Mouse (Mus musculus) limb, embryonic 11.5 days (tissue): ENCODE results near the gene H1f0. TPM values are rescaled to one million over a fixed set of nuclear protein-coding genes. Genes with fewer than 3 reads are reported as not detected.

ENCODE experiments used
- ATAC-seq: fragments of 200-750 bp; cut with Nextera tagmentation; 2 replicates; pipeline ENCODE4 v1.8.0; 2017; ENCODE audit warnings: low read depth; ENCODE audit not compliant: insufficient number of reproducible peaks, low FRiP score, low TSS enrichment
- DNase-seq: peaks from one replicate; pipeline ENCODE4 v3.0.0-alpha.2; 2015; ENCODE audit warnings: low spot score
- H3K27ac ChIP-seq: fragments of 300-500 bp; sonication (generic); replicated peaks from 2 replicates; pipeline ENCODE4 v1.5.1; 2014; ENCODE audit warnings: low read depth, mild to moderate bottlenecking, low read length
- H3K27me3 ChIP-seq: fragments of 300-500 bp; sonication (generic); 2 replicates; pipeline ENCODE4 v1.6.1; 2014; ENCODE audit warnings: mild to moderate bottlenecking, low read length, mixed read lengths; ENCODE audit not compliant: control insufficient read depth, insufficient read depth
- H3K36me3 ChIP-seq: fragments of 300-500 bp; sonication (generic); 2 replicates; pipeline ENCODE4 v1.6.1; 2014; ENCODE audit warnings: mild to moderate bottlenecking, low read length, moderate library complexity, mixed read lengths; ENCODE audit not compliant: control insufficient read depth, insufficient read depth
- H3K4me1 ChIP-seq: fragments of 300-500 bp; sonication (generic); 2 replicates; pipeline ENCODE4 v1.6.1; 2014; ENCODE audit warnings: low read length, mixed read lengths; ENCODE audit not compliant: control insufficient read depth, insufficient read depth
- H3K4me2 ChIP-seq: fragments of 300-500 bp; sonication (generic); 2 replicates; pipeline ENCODE4 v1.6.1; 2014; ENCODE audit warnings: low read depth, mild to moderate bottlenecking, moderate library complexity; ENCODE audit not compliant: severe bottlenecking
- H3K4me3 ChIP-seq: fragments of 300-500 bp; sonication (generic); 2 replicates; pipeline ENCODE4 v1.5.1; 2014; ENCODE audit warnings: low read depth, low read length
- H3K9ac ChIP-seq: fragments of 300-500 bp; sonication (generic); 2 replicates; pipeline ENCODE4 v1.6.1; 2014; ENCODE audit warnings: mild to moderate bottlenecking, low read length
- H3K9me3 ChIP-seq: fragments of 300-500 bp; sonication (generic); 2 replicates; pipeline ENCODE4 v1.6.1; 2016; ENCODE audit warnings: low read length; ENCODE audit not compliant: control insufficient read depth
- WGBS: fragments of 180-500 bp; shearing (Covaris S2); extraction: QIAGEN DNeasy Blood & Tissue Kit; methylation state at CpG from one replicate; pipeline ENCODE4 v1.1.7; 2014; 5-methylcytosine and 5-hydroxymethylcytosine counted together
- polyA plus RNA-seq: library from polyadenylated mRNA; unstranded; fragments of >200 nt; fragmentation: Nextera tagmentation; extraction: Ambion mirVana; gene quantifications from 2 replicates; pipeline ENCODE4 v1.2.1, GENCODE M21; 2014

The H1f0 gene
- polyA plus RNA-seq, 1 experiment from 2014 or later: 271 TPM

- 12% methylated on average over 14 of the region's 14 CpGs for WGBS
- ATAC-seq (no peak), DNase-seq (peak; percentile 85)
- Histone ChIP-seq H3K27me3 (peaks cover 22% of the 10 kb centered on the region), H3K9ac (no peak overlapping the region), H3K4me2 (no peak overlapping the region; the same call in 1 of the 2 replicates), H3K9me3 (peaks cover 2% of the 10 kb centered on the region; the same call in 1 of the 2 replicates), H3K36me3 (no peaks in the 10 kb centered on the region), H3K4me3 (no peak overlapping the region), H3K4me1 (peaks cover 13% of the 10 kb centered on the region), H3K27ac (no peak overlapping the region)
Observed at GRCm38 (mm10) chr15:79037913-79038328, 9.7 kb downstream of the H1f0 start.

- DNase-seq (no peak), ATAC-seq (no peak)
- H3K4me2 ChIP-seq: no peak overlapping the region
- peaks cover 2% of the 10 kb centered on the region; the same call in 1 of the 2 replicates for H3K9me3 ChIP-seq
- H3K9ac ChIP-seq: peak overlapping the region; percentile 7; the same call in 1 of the 2 replicates
- WGBS: 74% methylated on average over 10 of the region's 10 CpGs
- H3K36me3 ChIP-seq: no peaks in the 10 kb centered on the region
- no peak overlapping the region for H3K27ac ChIP-seq
- peaks cover 26% of the 10 kb centered on the region for H3K27me3 ChIP-seq
- H3K4me3 ChIP-seq: no peak overlapping the region
- peaks cover 13% of the 10 kb centered on the region for H3K4me1 ChIP-seq
Observed at GRCm38 (mm10) chr15:79038331-79038730, 10.1 kb downstream of the H1f0 start.

GRCm38 (mm10) chr15:79038853-79039252 is 10.6 kb downstream of the H1f0 start:
- WGBS: 17% methylated on average over 7 of the region's 7 CpGs
- H3K4me2 ChIP-seq: no peak overlapping the region
- ATAC-seq (no peak; the same call in 1 of the 2 replicates), DNase-seq (peak; percentile 78)
- peak overlapping the region; percentile 7; the same call in 1 of the 2 replicates for H3K9ac ChIP-seq
- H3K4me1 ChIP-seq: peaks cover 13% of the 10 kb centered on the region
- H3K9me3 ChIP-seq: peaks cover 2% of the 10 kb centered on the region; the same call in 1 of the 2 replicates
- H3K27me3 ChIP-seq: peaks cover 29% of the 10 kb centered on the region
- H3K27ac ChIP-seq: no peak overlapping the region
- no peaks in the 10 kb centered on the region for H3K36me3 ChIP-seq
- H3K4me3 ChIP-seq: no peak overlapping the region

- peak overlapping the region; percentile 55 for H3K4me2 ChIP-seq
- no peak overlapping the region for H3K4me3 ChIP-seq
- DNase-seq: peak; percentile 63
- H3K9ac ChIP-seq: no peak overlapping the region
- 18% methylated on average over 24 of the region's 24 CpGs for WGBS
- peaks cover 29% of the 10 kb centered on the region for H3K27me3 ChIP-seq
- H3K9me3 ChIP-seq: peaks cover 2% of the 10 kb centered on the region; the same call in 1 of the 2 replicates
- H3K36me3 ChIP-seq: no peaks in the 10 kb centered on the region
- H3K27ac ChIP-seq: no peak overlapping the region
- ATAC-seq: no peak
- peaks cover 20% of the 10 kb centered on the region for H3K4me1 ChIP-seq
Observed at GRCm38 (mm10) chr15:79040501-79041416, 12.5 kb downstream of the H1f0 start.

- no peak for DNase-seq
- H3K9ac ChIP-seq: peak within 1 kb of the TSS; percentile 67
- H3K27me3 ChIP-seq: peaks cover 29% of the 10 kb centered on the region
- H3K36me3 ChIP-seq: no peaks in the 10 kb centered on the region
- H3K9me3 ChIP-seq: peaks cover 2% of the 10 kb centered on the region; the same call in 1 of the 2 replicates
- ATAC-seq: no peak
- peaks cover 20% of the 10 kb centered on the region for H3K4me1 ChIP-seq
- H3K4me3 ChIP-seq: peak within 1 kb of the TSS; percentile 55
- peak within 1 kb of the TSS; percentile 98 for H3K4me2 ChIP-seq
- 74% methylated on average over 6 of the region's 6 CpGs for WGBS
- H3K27ac ChIP-seq: no peak within 1 kb of the TSS
Observed at GRCm38 (mm10) chr15:79041585-79041984, 13.3 kb downstream of the H1f0 start, which contains the start of gene Galr3. Gene Galr3, plus strand, starts transcription at chr15:79041885.

- Histone ChIP-seq H3K27ac (no peak overlapping the region), H3K36me3 (no peaks in the 10 kb centered on the region), H3K4me2 (peak overlapping the region; percentile 98), H3K9ac (peak overlapping the region; percentile 67), H3K27me3 (peaks cover 29% of the 10 kb centered on the region), H3K4me3 (peak overlapping the region; percentile 55), H3K4me1 (peaks cover 20% of the 10 kb centered on the region), H3K9me3 (peaks cover 2% of the 10 kb centered on the region; the same call in 1 of the 2 replicates)
- under 1% methylated on average over 105 of the region's 105 CpGs for WGBS
- DNase-seq: peak; percentile 59
- no peak for ATAC-seq
Observed at GRCm38 (mm10) chr15:79042721-79043491, 14.7 kb downstream of the H1f0 start.

- H3K36me3 ChIP-seq: no peaks in the 10 kb centered on the region
- no peak for ATAC-seq
- H3K4me2 ChIP-seq: no peak overlapping the region
- H3K9me3 ChIP-seq: peaks cover 2% of the 10 kb centered on the region; the same call in 1 of the 2 replicates
- H3K27me3 ChIP-seq: peaks cover 29% of the 10 kb centered on the region
- no peak overlapping the region; the same call in 1 of the 2 replicates for H3K27ac ChIP-seq
- H3K4me3 ChIP-seq: no peak overlapping the region
- DNase-seq: peak; percentile 52
- WGBS: 0% methylated on average over 4 of the region's 4 CpGs
- no peak overlapping the region for H3K9ac ChIP-seq
- H3K4me1 ChIP-seq: peaks cover 20% of the 10 kb centered on the region
Observed at GRCm38 (mm10) chr15:79044837-79045236, 16.6 kb downstream of the H1f0 start.

GRCm38 (mm10) chr15:79048186-79048585 is 19.9 kb downstream of the H1f0 start:
- Histone ChIP-seq H3K27me3 (peaks cover 5% of the 10 kb centered on the region), H3K27ac (no peak overlapping the region; the same call in 1 of the 2 replicates), H3K9ac (no peak overlapping the region), H3K9me3 (no peaks in the 10 kb centered on the region), H3K4me2 (no peak overlapping the region), H3K36me3 (peaks cover 4% of the 10 kb centered on the region; the same call in 1 of the 2 replicates), H3K4me1 (peaks cover 6% of the 10 kb centered on the region), H3K4me3 (no peak overlapping the region)
- 45% methylated on average over 4 of the region's 4 CpGs for WGBS
- ATAC-seq (no peak), DNase-seq (no peak)
